Mouse (Mus musculus): Measurements from ENCODE around the gene Psmd5.

Psmd5 gene

DNA sequence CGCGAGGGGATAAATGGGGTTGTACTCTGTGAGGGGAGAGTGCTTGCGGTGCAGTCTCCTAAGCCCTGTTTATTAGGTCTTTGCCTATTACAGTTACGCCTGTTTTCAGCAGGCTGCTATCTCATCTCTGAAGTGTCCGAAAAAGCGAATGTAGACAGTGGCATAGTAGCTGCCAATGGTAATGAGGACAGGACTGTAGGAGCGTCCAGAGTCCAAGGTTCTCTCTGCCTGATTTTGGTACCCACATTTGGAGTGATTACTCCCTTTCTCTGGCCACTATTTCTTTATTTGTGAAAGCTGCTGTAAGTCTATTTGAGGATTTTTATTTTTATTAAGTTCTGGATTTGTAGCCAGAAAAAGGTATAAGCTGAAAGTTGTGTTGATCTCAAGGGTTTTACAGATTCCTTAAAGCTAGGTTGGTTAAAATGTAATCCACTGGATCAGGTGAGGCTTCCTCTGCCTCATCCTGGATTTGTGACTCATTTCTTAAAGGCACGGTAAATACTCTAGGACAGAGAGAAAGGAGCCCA lies at the start of gene Psmd5:
Gene Psmd5, minus strand, starts transcription at position 153 of the 530 bp plus-strand sequence.
- DNase-seq (ENCODE audit: low read depth, low spot score) = no peak

GRCm38 (mm10) chr2:34922729-34923128 lies 48.0 kb upstream of the Psmd5 start:
- DNase-seq (ENCODE audit: low read depth, low spot score) = no peak

- no peak for DNase-seq (ENCODE audit: low read depth, low spot score)
Observed at GRCm38 (mm10) chr2:34920144-34920543, 45.4 kb upstream of the Psmd5 start.

GRCm38 (mm10) chr2:34915103-34915502 lies 40.3 kb upstream of the Psmd5 start:
- no peak for DNase-seq (ENCODE audit: low read depth, low spot score)

DNA sequence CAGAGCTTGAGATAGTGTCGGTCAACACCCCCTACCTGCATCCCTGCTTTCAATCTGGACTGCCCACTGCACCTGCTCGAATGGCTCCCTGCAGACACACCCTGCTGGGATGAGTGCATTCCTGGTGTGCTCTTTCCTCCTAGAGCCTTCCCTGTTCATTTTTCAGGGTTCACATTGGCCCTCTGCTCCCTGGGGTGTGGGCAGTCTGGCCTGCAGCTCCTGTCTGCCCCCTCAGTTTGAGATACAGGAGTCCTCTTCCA lies 40.0 kb upstream of the Psmd5 start:
- no peak for DNase-seq (ENCODE audit: low read depth, low spot score)

- no peak for DNase-seq (ENCODE audit: low read depth, low spot score)
Observed at GRCm38 (mm10) chr2:34914069-34914822, 39.5 kb upstream of the Psmd5 start.

- no peak for DNase-seq (ENCODE audit: low read depth, low spot score)
Observed at GRCm38 (mm10) chr2:34913218-34914068, 38.7 kb upstream of the Psmd5 start, which contains the start of gene Phf19. Gene Phf19, minus strand, starts transcription at chr2:34914026.

DNA sequence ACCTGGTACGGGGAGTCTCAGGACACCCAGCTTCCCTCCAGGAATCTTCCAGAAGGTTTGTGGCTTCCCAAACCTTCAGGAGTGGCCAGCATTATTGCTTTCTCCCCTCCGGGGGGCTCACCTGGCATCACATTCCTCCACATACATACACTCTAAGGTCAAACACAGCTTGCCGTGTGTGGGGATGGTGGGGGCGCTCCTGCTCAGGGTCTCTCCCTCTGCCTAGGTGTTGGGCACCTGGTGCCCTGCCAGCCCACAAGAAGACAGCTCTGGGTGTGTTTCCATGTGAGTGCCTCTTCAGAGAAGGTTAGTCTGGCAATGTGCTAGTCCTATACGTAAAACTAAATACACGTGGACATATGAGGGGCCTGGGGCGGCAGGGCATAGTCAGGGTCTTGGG lies 37.8 kb upstream of the Psmd5 start:
- DNase-seq (ENCODE audit: low read depth, low spot score) = no peak

DNA sequence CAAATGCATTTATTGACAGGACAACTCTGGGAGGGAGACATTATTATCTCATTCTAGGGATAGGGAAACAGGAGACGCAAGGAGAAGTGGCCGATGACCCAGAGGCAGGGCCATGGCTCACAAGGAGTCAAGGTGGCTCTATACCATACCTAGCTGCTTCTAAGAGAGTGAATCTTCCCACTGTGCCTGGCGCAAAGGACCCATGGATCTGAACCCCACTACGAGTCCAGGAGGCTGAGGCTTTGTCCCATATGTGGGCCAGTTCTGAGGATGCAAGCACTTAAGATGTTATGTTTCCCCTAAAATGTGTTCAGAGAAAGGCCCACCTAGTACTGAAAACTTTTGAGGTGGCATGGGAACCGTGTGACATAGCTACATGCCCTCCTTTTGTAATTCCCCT lies 37.1 kb upstream of the Psmd5 start:
- no peak for DNase-seq (ENCODE audit: low read depth, low spot score)

DNA sequence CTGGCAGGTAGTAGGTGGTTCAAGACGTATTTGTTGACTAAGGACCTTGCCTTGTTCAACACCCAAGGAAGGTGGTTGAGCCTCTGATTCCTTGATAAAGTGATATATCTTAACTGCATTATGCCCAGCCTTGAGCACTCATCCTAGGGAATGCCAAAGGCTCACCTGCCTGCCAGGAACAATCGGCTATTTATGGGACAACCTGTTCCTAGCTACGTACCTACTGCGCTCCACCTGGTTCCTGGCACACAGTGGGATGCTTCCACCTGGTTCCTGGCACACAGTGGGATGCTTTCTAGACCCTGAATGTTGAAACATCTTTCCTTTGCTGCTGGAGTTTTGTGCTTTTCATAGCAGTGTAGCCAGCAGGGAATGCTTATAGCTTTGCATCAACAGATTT lies 35.0 kb upstream of the Psmd5 start:
- DNase-seq (ENCODE audit: low read depth, low spot score) = no peak

- DNase-seq (ENCODE audit: low read depth, low spot score) = peak; percentile 69
Observed at GRCm38 (mm10) chr2:34906861-34907604, 32.3 kb upstream of the Psmd5 start.

GRCm38 (mm10) chr2:34906426-34906825 lies 31.7 kb upstream of the Psmd5 start:
- no peak for DNase-seq (ENCODE audit: low read depth, low spot score)

- DNase-seq (ENCODE audit: low read depth, low spot score) = peak; percentile 99
Observed at GRCm38 (mm10) chr2:34904849-34905542, 30.2 kb upstream of the Psmd5 start.

DNA sequence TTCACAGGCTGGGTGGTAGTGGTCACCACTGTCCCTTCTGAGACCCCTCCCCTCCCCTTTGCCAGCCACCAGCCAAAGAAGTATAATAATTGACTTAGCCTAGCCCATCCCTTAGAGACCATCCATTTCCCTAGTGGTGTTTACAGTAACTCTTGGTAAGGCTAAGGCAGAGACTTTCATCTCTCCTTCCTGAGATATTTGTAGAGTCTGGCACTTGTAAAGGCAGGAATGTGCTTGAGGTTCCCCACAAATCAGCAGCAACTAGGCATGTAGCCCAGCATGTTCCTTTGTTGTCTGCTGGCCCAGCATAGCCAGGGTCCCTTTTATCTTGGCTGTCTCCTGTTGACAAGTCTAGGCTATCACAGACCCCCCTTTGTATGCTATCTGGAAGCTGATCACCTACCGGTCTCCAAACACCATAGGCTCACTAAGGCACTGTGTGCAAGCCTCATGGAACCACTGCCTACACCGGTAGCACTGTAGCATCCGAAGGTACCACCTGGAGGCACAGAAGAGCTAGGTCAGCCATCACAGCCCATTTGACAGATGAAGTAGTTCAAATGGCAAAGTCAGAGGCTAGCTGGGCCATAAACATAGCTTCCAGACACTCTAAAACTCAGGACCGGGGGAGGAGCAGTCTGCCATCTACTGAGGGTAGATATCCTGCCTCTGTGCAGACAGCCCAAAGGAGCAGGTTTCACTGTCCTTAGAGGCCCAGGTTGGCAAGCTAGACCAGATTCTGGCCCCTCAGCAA lies 29.1 kb upstream of the Psmd5 start:
- no peak for DNase-seq (ENCODE audit: low read depth, low spot score)

- no peak for DNase-seq (ENCODE audit: low read depth, low spot score)
Observed at GRCm38 (mm10) chr2:34903191-34903590, 28.4 kb upstream of the Psmd5 start.

- DNase-seq (ENCODE audit: low read depth, low spot score) = no peak
Observed at GRCm38 (mm10) chr2:34902731-34903130, 28.0 kb upstream of the Psmd5 start.

GRCm38 (mm10) chr2:34901726-34902125 lies 27.0 kb upstream of the Psmd5 start:
- DNase-seq (ENCODE audit: low read depth, low spot score) = no peak

GRCm38 (mm10) chr2:34900412-34900811 lies 25.6 kb upstream of the Psmd5 start:
- DNase-seq (ENCODE audit: low read depth, low spot score) = no peak

DNA sequence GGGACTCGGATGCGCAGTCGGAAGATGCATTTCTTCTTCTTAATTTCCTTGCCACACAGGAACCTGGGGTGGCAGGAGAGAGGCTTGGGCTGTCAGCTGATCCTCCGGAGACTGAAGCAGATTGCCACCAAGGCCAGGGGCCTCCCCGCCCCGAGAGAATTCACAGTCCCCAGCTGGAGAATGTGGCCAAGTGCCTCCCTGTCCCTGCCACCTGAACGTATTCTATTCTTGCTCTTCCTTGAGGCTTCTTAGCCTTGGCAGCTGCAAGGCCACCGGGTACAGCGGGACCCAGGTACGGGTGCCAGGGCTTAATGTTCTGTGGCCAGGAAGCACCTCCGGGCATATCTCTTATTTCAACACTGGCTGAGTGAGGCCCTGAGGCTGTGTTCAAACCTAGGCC lies 24.9 kb upstream of the Psmd5 start:
- DNase-seq (ENCODE audit: low read depth, low spot score) = peak; percentile 52

DNA sequence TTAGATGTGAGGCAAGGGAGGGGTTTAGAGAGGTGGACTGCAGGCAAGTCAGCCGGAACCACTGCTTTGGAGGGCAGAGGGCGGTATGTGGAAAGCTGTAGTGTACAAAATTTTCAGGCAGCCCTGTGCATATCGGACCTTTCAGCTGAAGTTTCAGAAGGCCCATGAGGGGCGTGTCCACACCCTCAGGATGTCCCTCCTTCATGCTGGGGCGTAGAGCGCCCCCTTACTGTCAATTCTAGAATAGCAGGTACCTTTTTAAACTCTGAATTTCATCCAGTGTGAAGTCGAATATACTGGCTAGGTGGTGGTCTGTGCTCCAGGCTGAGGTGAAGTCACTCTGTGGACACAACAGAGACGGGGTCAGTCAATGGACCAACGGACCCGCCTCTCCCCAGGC lies 23.1 kb upstream of the Psmd5 start:
- no peak for DNase-seq (ENCODE audit: low read depth, low spot score)

Measured in skeletal muscle tissue, adult 2 months (tissue).